Mouse (Mus musculus) mesoderm, embryonic 11.5 days (tissue): ENCODE measurements at regions not wholly inside any gene's neighbourhood (a gene's known extent, or its start where the extent isn't known, plus 50 kb on each side); places are given as distances from the start of the nearest gene placed in this dataset.

Experiments used
- DNase-seq: peaks from one replicate; pipeline ENCODE4 v3.0.0-alpha.2; 2012; ENCODE audit warnings: low read depth, low spot score

DNA sequence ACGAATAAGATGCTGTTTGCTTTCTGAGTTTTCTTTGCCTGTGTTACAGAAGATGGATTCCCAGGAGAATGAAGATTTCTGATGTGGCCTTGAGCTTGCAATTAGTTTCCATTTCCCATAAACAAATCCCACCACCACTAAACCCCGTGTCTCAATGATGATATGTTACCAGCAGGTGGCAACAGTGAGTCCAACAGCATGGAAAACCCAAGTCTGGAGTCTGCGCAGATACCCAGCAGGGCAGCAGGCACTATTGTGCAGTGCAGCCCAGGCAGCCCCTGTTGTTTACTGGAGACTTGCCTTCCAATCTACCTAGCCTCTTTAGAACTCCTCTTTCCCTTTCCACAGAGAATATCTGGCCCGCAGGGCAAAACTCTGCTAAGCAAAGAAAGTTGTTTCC, 62.7 kb downstream of the Bmp2 start:
- peak; percentile 78 for DNase-seq

DNA sequence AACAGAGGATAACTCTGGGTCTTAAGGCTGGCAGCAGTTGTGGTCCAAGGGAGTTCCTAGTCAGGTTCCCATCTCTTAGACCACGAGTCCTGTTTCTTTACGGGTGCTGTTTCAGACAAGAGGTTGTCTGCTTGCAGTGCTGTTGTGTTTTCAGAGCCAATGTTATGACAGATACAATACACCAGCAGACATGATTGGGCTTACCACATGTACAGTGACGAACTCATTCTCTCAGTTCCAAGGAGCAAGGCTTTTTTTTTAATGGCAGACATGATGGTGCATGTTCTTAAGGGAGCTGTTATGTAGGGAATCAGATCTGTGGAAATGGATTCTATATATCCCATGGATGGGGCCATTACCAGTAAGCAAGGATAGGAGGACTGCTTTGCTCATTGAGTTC, 63.3 kb downstream of the Bmp2 start:
- DNase-seq: no peak

DNA sequence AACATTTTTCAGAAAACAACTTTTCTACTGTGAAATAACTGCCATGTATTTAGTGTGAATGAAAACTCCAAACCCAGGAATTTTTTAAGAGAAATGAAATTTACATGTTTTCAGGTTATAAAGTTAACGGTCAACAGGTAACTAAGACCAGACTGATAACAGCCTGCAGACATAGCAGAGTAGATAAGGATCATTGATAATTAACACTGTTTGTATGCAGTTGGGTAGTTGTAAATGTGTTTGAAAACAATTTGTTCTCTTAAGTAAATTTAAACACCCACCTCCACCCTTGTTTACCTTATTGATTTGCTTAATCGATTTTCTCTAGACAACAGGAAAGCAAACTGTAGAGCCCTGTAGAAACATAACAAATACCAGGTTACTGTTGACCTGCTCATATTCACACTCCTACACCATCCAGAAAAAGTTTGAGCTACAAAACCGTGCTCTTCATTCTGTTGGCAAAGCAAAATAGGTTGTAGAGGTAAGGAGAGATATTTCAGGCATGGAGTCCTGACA, 65.4 kb downstream of the Bmp2 start:
- DNase-seq: no peak

DNA sequence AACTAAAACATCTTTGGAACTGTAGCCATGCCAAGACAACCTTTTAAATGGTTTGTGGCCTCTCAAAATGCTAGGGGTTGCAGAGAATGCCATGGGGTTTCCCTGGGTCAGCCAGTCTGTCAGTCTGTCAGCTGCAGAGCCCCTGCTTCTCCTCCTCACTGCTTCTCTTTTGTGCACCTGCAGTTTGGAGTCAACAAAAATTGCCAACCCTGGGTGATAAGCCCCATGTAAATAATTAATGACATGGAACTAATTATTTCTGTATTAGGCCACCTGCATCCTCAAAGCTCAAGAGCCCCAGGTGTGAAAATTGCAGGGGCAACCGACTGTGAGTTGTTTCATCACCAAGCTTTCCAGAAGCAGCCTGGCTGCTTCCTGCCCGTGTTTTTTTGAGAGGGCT, 70.6 kb downstream of the Bmp2 start:
- DNase-seq: no peak

DNA sequence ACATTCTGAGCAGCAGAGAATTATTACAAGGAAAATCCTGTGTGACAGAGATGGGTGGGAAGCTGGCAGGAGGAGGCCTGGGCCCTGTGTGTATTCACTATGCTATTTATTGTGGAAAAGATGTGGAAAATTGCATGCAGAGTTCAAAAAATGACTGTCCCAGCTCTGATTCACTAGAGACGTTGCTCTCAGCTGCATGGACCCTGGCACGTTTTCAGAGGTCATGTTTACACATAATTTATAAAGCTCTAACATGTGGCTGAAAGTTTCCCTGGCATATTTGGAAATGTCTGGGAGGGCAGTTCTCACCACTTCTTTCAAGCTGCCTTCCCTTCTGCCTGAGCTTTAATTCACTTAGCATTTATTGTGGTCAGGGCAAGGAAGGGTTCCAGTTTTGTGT, 73.6 kb downstream of the Bmp2 start:
- no peak for DNase-seq

DNA sequence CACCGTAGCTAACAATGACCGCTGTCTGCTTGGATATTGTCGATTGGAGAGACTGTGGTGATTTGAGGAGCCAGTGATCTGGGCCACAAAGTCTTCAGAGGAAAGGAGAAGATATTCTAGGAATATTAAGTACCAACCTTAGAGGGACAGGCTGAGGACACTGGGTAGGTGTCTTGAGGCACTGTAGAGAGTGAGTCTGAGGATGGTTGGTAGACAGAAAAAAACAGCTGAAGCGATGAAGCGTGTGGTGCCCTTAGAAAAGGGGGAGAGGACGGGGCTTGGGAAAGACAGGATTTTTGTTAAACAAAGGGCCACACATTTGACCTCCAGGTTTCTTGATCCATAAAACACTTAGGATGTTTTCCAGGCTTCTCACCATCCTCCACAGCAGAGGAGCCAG, 76.9 kb downstream of the Bmp2 start:
- DNase-seq: no peak

DNA sequence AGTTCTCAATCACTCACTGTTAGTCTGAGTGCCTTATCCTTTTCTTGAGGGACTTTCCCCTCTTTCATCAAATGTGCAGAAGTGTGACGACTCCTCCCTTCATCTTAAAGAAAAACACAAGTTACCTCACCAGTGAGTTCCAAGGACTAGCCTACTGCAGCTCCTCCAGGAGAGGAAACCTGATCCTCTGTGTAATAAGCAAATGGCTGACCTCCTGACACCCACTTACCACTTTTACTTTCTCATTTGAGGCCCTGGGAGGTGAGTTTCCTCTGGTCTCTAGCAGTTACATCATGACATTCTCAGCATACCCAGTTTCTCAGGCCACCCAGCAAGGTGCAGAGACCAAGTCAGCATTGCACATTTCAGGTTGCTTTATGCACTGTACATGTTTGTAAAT, 83.5 kb downstream of the Bmp2 start:
- peak; percentile 79 for DNase-seq

DNA sequence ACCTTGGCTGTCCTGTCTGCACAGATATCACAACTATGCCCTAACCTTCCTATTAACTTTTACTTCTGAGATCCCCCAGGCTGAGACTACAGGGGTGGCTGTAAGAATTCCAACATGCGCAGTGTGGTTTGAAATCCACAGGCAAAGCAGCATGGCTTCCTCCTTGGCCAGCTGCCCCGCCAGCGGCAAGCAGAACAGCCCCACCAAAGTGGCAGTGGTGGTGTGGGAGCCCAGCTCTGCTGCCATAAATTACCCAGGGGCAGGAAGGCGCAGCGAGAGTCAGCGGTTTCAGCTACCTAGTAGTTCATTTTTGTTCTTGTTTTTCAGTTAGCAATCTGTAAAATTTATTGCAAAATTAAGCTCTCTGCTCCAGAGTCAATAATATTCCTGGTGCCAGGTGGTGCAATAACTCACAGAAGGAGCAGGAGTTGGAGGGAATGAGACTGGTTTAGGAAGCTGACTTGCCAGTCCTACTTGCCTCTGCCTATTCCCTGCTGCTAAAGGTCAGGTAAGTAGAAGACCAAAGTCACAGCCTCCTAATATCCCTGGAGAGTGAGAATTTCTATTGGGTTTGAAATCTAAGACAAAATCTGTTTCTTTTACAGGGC, 98.0 kb downstream of the Bmp2 start:
- peak; percentile 12 for DNase-seq

DNA sequence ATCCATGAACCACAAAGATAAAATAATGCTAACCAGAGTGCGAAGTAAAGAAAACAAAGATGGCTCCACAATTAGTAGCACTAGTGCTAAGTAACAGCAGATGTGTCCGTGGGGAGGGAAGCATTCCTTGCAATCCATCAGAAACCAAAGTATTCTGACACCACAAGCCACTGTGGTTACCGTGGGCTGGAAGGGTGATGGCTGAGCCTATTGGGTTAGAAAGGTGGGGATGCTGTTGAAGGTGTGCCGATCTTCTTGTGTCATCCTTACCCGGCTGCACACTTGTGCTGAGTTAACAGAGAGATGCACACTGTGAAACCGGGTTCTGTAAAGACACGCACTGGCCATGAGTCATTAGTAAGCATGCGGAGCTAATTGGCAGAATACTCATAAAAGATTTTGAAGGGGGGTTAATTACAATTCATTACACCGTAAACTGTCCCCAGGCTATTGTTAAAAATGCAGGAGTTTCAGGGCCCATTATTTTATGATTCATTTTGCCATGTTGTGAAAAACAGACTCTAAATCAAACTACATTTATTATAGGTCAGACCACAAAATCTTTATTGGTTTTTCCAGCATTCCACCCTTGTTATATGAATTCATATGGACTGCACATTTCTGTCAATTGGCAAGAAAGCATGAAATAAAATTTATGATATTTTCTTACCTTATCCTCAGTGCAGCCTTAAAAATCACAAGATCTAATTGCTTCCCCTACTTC, 114.5 kb downstream of the Bmp2 start:
- DNase-seq: no peak

DNA sequence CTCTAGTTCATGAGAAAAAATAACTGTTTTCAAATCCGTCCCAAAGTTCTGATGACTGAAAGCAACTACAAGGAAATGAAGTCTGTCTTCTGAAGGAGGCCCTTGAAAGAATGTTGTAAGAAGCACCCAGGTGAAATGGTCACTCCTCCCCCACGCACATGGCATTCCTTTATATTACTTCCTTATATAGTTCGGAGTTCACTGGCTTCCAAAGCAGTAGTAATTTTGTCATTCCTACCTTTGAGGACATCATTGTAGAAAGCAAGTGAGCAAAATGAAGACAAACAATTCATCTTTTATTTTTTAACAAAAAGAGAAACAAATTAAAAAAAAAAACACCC, 115.1 kb downstream of the Bmp2 start:
- DNase-seq: no peak

DNA sequence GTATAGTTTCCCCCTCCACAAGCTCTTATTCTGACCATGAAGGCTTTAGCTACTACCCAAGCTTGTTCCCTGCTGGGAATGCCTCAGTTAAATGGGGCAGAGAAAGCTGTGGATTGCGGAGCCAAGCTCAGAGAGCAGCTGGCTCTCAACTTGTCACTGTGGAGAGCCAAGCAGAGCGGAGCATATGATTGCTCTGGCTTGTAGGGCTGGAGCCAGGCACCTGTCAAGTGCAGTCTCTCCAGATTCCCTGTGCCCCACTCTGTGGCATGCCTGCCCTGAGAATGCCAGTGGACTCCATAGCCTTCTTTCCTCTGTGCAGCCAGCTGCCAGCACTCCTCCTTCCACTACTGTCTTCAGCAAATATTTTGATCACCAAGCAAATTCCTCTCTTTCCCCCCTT, 117.9 kb downstream of the Bmp2 start:
- no peak for DNase-seq

DNA sequence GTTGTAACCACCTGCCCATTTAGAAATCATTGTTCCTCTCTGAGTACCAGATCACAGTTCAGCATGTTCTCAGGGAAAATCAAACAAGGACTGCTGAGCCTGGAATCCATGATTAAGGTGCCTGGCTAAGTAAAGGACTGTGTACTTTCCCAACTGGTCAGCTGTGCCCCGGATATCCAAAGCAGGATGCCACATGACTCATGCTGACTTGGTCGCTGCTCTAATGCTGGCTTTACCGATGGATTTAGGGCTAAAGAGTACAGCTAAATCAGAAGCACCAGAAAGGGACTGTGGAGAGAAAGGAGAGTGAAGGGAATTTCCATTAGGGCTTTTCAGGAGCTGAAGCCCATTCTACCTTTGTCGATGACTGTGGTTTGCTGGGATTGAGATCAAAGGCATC, 119.6 kb downstream of the Bmp2 start:
- DNase-seq: no peak

DNA sequence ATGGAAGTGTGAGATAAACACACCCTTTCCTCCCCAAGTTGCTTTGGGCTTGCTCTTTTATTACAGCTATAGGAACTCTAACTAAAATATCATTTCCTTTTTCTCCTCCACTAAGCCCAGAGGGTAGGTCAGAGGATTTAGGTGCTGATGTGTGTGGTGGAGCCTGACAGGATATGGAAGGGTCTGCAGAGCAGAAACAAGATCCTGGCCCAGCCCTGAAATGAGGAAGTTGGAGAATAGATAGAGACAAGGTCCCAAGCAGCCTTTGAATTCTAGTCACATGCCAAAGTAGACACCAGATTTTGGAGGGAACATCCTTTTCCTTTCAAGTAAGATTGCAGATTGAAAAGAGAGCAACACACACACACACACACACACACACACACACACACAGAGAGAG, 132.4 kb downstream of the Bmp2 start:
- no peak for DNase-seq

DNA sequence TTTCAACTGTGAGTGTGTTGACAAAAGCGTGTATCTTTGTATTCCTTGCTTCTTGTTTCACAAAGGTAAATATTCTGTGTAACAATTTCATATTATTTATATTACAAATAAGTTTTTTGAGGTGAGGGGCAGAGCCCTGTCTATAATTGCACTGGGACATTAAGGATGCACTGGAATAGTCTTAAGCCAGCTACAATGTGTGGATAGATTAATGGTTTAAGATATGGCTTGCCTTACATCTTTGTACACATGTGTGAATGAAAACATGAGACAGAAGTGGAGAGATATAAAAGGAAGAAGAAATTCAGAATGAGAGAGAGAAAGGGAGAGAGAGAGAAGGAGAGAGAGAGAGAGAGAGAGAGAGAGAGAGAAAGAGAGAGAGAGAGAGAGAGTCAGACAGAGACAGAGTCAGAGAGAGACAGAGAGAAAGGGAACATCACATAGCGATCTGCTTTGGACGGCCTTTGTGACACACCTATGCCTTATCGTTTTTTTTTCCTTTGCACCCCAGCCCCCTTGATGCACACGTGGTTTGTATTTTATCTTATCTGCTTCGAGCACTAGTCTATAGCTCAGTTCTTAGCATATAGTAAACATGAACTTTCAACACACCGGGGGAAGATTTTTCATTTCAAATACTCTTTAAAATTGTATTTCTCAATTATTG, 136.3 kb downstream of the Bmp2 start:
- DNase-seq: no peak

DNA sequence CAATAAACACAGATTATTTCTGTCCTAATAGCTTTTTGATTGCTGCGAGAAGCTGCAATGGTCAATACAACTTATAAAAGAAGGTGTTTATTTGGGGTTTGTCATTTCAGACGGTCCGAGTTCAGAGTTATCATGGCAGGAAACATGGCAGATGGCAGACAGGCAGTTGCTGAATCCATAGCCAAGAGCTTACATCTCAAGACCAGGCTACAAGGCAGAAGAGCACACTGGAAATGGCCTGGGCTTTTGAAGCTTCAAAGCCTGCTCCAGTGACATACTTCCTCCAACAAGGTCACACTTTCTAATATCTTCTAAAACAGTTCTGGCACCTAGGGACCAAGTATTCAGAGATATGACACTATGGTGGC, 136.8 kb downstream of the Bmp2 start:
- no peak for DNase-seq

DNA sequence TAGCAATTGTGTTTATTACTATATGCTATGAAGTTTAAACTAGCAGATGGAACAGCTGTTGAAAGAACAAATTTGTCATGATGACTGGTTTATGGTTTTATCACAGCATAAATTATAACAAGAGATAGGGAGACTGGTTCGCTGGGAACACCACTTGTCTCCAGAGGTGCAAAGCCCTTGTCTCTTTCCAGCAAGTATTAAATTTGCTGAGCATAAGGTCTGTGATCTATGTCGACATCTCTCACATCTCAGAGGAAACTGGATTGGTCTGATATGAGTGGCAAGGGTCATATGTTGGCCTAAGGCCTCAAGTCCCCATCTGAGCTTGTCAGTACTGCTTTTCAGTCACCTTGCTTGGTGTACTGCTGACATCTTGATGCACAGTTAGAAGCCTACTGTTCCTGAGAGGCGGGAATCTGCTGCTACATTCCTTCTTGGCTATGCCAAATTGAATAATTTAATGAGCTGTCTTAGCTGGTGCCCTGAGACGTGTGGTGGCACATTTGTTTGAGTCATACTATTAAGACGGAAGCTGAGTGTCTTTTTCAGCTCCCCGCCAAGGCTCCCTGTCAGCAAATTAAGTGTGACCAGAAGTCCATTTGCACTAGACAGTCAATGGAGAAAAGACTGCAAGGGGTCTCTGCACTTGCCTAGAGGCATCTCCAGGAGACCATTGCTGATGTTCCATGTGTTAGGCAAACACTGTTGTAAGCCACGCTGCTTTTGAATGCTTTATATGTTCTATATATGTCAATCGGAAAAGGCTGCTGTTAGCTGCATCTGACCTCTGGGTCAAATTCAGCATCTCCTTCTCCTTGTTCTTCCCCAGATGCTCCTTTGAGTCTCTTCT, 157.0 kb downstream of the Bmp2 start:
- no peak for DNase-seq

DNA sequence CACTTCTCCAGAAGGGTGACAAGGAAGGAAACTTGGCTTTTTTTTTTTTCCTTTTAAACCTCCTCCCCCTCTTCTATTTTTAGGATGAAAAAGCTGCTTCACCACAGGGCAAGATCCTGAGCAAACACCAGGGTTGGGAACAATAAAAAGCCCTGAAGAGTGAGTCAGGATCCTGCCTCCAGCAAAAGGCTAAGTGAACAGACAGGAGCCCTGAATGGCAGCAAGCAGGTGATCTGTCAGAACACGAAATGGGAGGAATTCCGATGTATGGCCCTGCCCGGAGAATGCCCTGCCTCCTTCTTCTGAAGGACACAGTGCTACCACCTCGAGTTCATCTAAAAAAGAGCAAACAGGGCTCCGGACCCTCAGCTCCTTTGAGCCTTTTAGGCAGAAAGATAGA, 164.3 kb downstream of the Bmp2 start:
- no peak for DNase-seq

DNA sequence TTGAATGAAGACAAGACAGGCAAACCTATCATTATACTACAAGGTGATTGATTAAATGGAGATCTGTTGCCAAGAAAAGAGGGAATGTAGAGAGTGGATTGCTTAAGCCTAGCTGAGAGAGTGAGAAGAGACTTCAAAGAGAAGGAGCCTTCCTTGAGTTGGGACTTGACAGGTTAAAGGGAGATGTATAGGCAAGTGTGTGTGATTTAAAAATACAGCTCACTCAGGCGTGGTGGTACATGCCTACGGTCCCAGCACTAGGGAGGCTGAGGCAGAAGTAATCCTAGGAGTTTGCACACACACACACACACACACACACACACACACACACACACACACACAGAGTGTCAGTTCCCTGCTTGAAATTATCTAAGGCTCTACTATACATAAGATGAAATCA, 165.1 kb downstream of the Bmp2 start:
- DNase-seq: no peak

DNA sequence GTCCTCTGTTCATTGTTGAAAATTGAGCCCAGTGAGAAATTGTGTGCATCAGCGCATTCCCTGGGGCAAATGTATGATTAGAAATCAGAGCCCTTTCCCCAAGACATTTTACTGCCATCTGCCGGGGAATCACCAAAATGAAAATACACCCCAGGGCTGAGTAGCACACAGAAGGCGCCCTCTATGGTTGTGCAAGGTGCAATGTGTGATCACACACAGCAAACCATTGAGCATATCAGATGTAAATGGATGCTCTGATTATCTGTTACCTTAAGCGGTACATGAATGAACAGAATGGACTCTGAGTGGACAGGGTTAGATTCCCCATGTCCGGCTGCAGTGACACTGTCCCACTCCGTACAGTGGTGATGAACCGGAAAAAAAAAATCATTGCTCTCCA, 172.4 kb downstream of the Bmp2 start:
- DNase-seq: no peak

DNA sequence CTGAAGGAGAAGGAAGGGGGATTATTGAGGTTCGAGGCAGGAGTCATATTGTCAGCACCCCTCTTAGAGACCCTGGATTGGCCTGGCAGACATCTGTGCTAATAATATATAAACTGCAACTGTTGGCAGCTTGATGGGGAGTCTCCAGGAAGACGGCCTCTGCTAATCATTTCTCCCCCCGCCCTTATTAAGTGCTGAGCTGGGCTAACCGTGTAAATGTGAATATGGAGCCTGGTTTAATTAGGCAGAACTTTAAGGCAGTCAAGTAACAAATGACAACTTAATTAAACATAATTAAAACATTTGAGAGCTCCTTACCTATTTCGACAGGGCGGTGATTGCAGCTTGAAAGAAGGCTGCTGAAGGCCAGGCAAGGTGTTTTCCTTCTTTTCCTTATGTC, 172.8 kb downstream of the Bmp2 start:
- no peak for DNase-seq

DNA sequence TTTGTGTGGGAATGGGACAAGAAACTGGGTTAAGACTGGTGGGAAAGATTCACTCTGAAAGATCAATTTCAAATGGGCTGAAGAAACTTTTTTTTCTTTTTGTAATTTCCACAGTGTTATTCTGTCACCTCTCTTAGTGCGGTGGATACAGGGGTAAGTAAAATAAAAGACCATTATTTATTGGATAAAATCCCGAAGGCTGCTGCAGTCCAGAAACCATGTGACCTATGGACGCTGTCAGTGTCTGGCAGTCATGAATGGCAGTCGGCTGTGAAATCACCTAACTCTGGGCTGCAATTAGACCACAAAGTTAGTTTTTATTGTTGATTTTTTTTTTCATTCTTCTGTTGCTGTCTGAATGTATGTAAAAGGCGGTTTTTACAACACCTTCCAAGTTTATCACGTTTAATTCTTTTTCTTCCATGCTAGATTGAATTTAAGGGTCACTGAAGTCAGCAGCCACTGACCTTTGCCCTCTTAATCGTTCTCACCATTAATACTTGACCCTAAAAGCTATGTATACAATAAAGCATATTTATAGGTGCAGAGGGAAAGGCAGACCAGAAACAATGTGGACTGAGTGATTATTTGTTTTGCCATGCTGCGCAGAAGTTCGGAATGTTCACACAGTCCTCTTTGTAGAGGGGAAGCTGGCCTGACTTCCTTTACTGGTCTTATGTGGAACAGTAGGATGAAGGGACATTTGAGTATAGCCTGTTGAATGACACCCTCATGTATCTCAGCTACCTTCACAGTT, 182.7 kb downstream of the Bmp2 start:
- DNase-seq: peak; percentile 59
